Mouse (Mus musculus): Measurements from ENCODE around the gene Hepacam.

DNA sequence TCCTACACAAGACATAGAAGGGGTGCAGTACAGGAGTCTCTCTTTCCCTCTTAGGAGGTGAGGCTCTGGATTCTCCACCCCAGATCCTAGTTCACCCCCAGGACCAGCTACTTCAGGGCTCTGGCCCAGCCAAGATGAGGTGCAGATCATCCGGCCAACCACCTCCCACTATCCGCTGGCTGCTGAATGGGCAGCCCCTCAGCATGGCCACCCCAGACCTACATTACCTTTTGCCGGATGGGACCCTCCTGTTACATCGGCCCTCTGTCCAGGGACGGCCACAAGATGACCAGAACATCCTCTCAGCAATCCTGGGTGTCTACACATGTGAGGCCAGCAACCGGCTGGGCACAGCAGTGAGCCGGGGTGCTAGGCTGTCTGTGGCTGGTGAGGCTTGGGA, 35.4 kb downstream of the Hepacam start:
- TF ChIP-seq TAL1 (IDR thresholded peaks at IDR 0.05; ENCODE audit: low read length) (no peak), GATA1 (IDR thresholded peaks at IDR 0.05; ENCODE audit: low read length) (no peak)

Measured in erythroblast, embryonic 14.5 days (primary cell).